In genomic region chr4:152267748-152268369, GRCm38 (mm10) we compare ENCODE assay signal across 8 mouse cellular contexts. TPM values are rescaled to one million over a fixed set of nuclear protein-coding genes. Genes with fewer than 3 reads are reported as not detected.
DNase-seq lines count a peak whose midpoint lies in the region.

No protein-coding gene starts in this region.

- intact Hi-C loops in heart, postnatal 14 days (cut with DNase I) = no loop called here

- DNase-seq in retina, postnatal 1 day = peak; percentile 38
- DNase-seq in retina, embryonic 14.5 days (ENCODE audit: low spot score) = no peak
- DNase-seq in cerebellum, postnatal 10 days = peak; percentile 83 to 91
- DNase-seq in heart, postnatal 14 days = peak; percentile 62 to 72
- DNase-seq in skeletal muscle tissue, adult 2 months (ENCODE audit: low read depth, low spot score) = peak; percentile 81
- DNase-seq in left cerebral cortex, adult 8-10 months (ENCODE audit: low spot score in 2 of 2) = no peak
- no peak for DNase-seq in spleen, adult 18-20 months
- DNase-seq in frontal cortex, postnatal 25 days (ENCODE audit: low spot score in 2 of 2) = no peak

RNA-seq across cellular contexts. Expression of gene Gpr153, which starts 6.2 kb away (rescaled TPM):
- total RNA-seq in heart, postnatal 14 days (2021) = 10 to 100 TPM; 19.9 to 20.6 TPM
- 10 to 100 TPM; 27.5 to 40.2 (median 31.6) TPM for total RNA-seq in left cerebral cortex, adult 8-10 months (2022)

RNA-seq across cellular contexts. Expression of gene Hes3, which starts 23.6 kb away (rescaled TPM):
- not detected for total RNA-seq in heart, postnatal 14 days (2021)
- total RNA-seq in left cerebral cortex, adult 8-10 months (2022) = under 1 TPM; 0.21 to 0.44 (median 0.30) TPM

RNA-seq across cellular contexts. Expression of gene Icmt, which starts 29.2 kb away (rescaled TPM):
- total RNA-seq in heart, postnatal 14 days (2021) = 10 to 100 TPM; 25.9 to 27.2 TPM
- total RNA-seq in left cerebral cortex, adult 8-10 months (2022) = 10 to 100 TPM; 44.7 to 51.1 (median 47.3) TPM

RNA-seq across cellular contexts. Expression of gene Rnf207, which starts 50.9 kb away (rescaled TPM):
- total RNA-seq in heart, postnatal 14 days (2021) = 10 to 100 TPM; 84.5 to 95.8 TPM
- total RNA-seq in left cerebral cortex, adult 8-10 months (2022) = 10 to 100 TPM; 15.5 to 24.1 (median 19.5) TPM

RNA-seq across cellular contexts. Expression of gene Rpl22, which starts 57.7 kb away (rescaled TPM):
- 100 to 1,000 TPM; 223 to 252 TPM for total RNA-seq in heart, postnatal 14 days (2021)
- total RNA-seq in left cerebral cortex, adult 8-10 months (2022) = 100 to 1,000 TPM; 153 to 206 (median 187) TPM

Comparison
In these comparisons a context has a peak if more than half of its experiments do, and no peak if none do; other contexts are left out.
1. DNase-seq: peak in retina, postnatal 1 day (single experiment), cerebellum, postnatal 10 days (2 of 2), heart, postnatal 14 days (2 of 2) and skeletal muscle tissue, adult 2 months (single experiment); none in retina, embryonic 14.5 days (single experiment), left cerebral cortex, adult 8-10 months (0 of 2), spleen, adult 18-20 months (0 of 2) and frontal cortex, postnatal 25 days (0 of 2).